In genomic region chr19:4018743-4019583, GRCm38 (mm10) we compare ENCODE assay signal across 8 mouse cellular contexts. TPM values are rescaled to one million over a fixed set of nuclear protein-coding genes. Genes with fewer than 3 reads are reported as not detected.
DNase-seq lines count a peak whose midpoint lies in the region; ATAC-seq and TF ChIP-seq lines count a peak whose summit lies in the region.

No protein-coding gene starts in this region.

- H3K27ac ChIP-seq in hindbrain, embryonic 12.5 days, result no peak overlapping the region

- H3K4me2 ChIP-seq in hindbrain, embryonic 12.5 days (replicated peaks), result no peak overlapping the region

- no peaks in the 10 kb centered on the region for H3K9me3 ChIP-seq in hindbrain, embryonic 12.5 days (replicated peaks)

- TF ChIP-seq CTCF in Patski (IDR thresholded peaks at IDR 0.05), result peak; percentile 98

- no peaks in the 10 kb centered on the region for H3K27me3 ChIP-seq in Patski
- H3K27me3 ChIP-seq in hindbrain, embryonic 12.5 days, result no peaks in the 10 kb centered on the region

- in situ Hi-C loops in Patski (cut with MboI; ENCODE audit: low pct_unique_long_range_greater_than_20kb), result loop anchor here (5.0 kb wide), 2 partner anchors 33 to 68 kb away; no protein-coding TSS in a partner anchor

- POLR2A ChIA-PET in Patski (lab: Charles Lee), result interaction anchor here (1.0 kb wide), 2 partner anchors 27 to 29 kb away, joined by 4 read pairs; partner anchors contain the start of gene Gstp2

- H3K4me3 ChIP-seq in hindbrain, embryonic 12.5 days, result no peak overlapping the region

- no peaks in the 10 kb centered on the region for H3K36me3 ChIP-seq in hindbrain, embryonic 12.5 days

- 31% methylated on average over 18 of the region's 18 CpGs for WGBS in hindbrain, embryonic 12.5 days

- CTCF ChIA-PET in Patski (lab: Charles Lee), result interaction anchor here (0.8 to 6.5 kb wide), 11 partner anchors 15 to 230 kb away, joined by 3 to 74 read pairs (median 4); partner anchors contain the start of genes Cdk2ap2, Gstp1 and Gstp2

- no peak overlapping the region for H3K9ac ChIP-seq in hindbrain, embryonic 12.5 days

- peak; percentile 64 for DNase-seq in Patski (ENCODE audit: low read depth, low spot score)
- DNase-seq in cerebellum, adult 9-11 months, result peak; percentile 90
- peak; percentile 56 to 90 for DNase-seq in frontal cortex, adult 2 months (ENCODE audit: extremely low spot score in 1 of 2, low spot score in 1 of 2)
- peak; percentile 77 to 83 for DNase-seq in layer of hippocampus, postnatal 10 days (ENCODE audit: low spot score in 2 of 2)
- DNase-seq in lung, postnatal 10 days, result peak; percentile 95
- peak; percentile 89 for DNase-seq in retina, postnatal 1 day
- DNase-seq in urinary bladder, postnatal 14 days (ENCODE audit: low spot score), result peak; percentile 86

- no peaks in the 10 kb centered on the region for H3K4me1 ChIP-seq in hindbrain, embryonic 12.5 days

- ATAC-seq in Patski, result peak; percentile 67
- peak; percentile 52; the same call in 1 of the 2 replicates for ATAC-seq in hindbrain, embryonic 12.5 days (ENCODE audit: low FRiP score)

RNA-seq across cellular contexts. Expression of gene Ndufv1, which starts 6.4 kb away (rescaled TPM):
- 231 TPM for polyA plus RNA-seq in Patski (2021)
- 248 and 270 TPM in 2 replicates for polyA plus RNA-seq in frontal cortex, adult 2 months (2012; rRNA removed)
- polyA plus RNA-seq in hindbrain, embryonic 12.5 days (2016; fragmentation: Nextera tagmentation; extraction: Ambion mirVana), result 187 and 188 TPM in 2 replicates
- total RNA-seq in layer of hippocampus, postnatal 10 days (2021), result 100 to 1,000 TPM; 197 to 207 TPM

RNA-seq across cellular contexts. Expression of gene Doc2g, which starts 15.8 kb away (rescaled TPM):
- 7.1 TPM for polyA plus RNA-seq in Patski (2021)
- 287 and 325 TPM in 2 replicates for polyA plus RNA-seq in frontal cortex, adult 2 months (2012; rRNA removed)
- 4.4 and 5.8 TPM in 2 replicates for polyA plus RNA-seq in hindbrain, embryonic 12.5 days (2016; fragmentation: Nextera tagmentation; extraction: Ambion mirVana)
- 1 to 10 TPM; 2.9 to 3.3 TPM for total RNA-seq in layer of hippocampus, postnatal 10 days (2021)

RNA-seq across cellular contexts. Expression of gene Gm49405, which starts 18.5 kb away (rescaled TPM):
- 3.1 TPM for polyA plus RNA-seq in Patski (2021)
- polyA plus RNA-seq in frontal cortex, adult 2 months (2012; rRNA removed), result 6.3 TPM in 2 replicates
- 3.2 and 4.2 TPM in 2 replicates for polyA plus RNA-seq in hindbrain, embryonic 12.5 days (2016; fragmentation: Nextera tagmentation; extraction: Ambion mirVana)
- total RNA-seq in layer of hippocampus, postnatal 10 days (2021), result 1 to 10 TPM; 1.7 TPM

RNA-seq across cellular contexts. Expression of gene Nudt8, which starts 18.6 kb away (rescaled TPM):
- 35.1 TPM for polyA plus RNA-seq in Patski (2021)
- 7.1 and 8.4 TPM in 2 replicates for polyA plus RNA-seq in frontal cortex, adult 2 months (2012; rRNA removed)
- polyA plus RNA-seq in hindbrain, embryonic 12.5 days (2016; fragmentation: Nextera tagmentation; extraction: Ambion mirVana), result 18.7 and 18.9 TPM in 2 replicates
- total RNA-seq in layer of hippocampus, postnatal 10 days (2021), result 1 to 10 TPM; 9.0 to 9.4 TPM

RNA-seq across cellular contexts. Expression of gene Gstp1, which starts 18.8 kb away (rescaled TPM):
- 1,288 TPM for polyA plus RNA-seq in Patski (2021)
- polyA plus RNA-seq in frontal cortex, adult 2 months (2012; rRNA removed), result 454 and 506 TPM in 2 replicates
- polyA plus RNA-seq in hindbrain, embryonic 12.5 days (2016; fragmentation: Nextera tagmentation; extraction: Ambion mirVana), result 357 and 360 TPM in 2 replicates
- total RNA-seq in layer of hippocampus, postnatal 10 days (2021), result 100 to 1,000 TPM; 263 to 285 TPM

Comparison
In these comparisons a context has a peak if more than half of its experiments do, and no peak if none do; other contexts are left out.
1. RNA of gene Doc2g, which starts 15.8 kb away (polyA plus RNA-seq): 287 to 325 TPM in frontal cortex, adult 2 months; 7.1 TPM in Patski (single experiment) and 4.4 to 5.8 TPM in hindbrain, embryonic 12.5 days; every median in the first group is over 10 times any median in the second.
2. Peak in every context shown above with its lines, with median percentiles within 50 percentile points of each other: DNase-seq.